In genomic region chr13:103646035-103646434, GRCm38 (mm10) we compare ENCODE assay signal across 7 mouse cellular contexts.
DNase-seq lines count a peak whose midpoint lies in the region; ATAC-seq and TF ChIP-seq lines count a peak whose summit lies in the region.

No protein-coding gene starts in this region.

- no peaks in the 10 kb centered on the region for H3K9me3 ChIP-seq in intestine, postnatal 0 days (ENCODE audit: control insufficient read depth)
- H3K9me3 ChIP-seq in intestine, embryonic 15.5 days, result no peaks in the 10 kb centered on the region
- no peaks in the 10 kb centered on the region for H3K9me3 ChIP-seq in embryonic facial prominence, embryonic 10.5 days
- no peaks in the 10 kb centered on the region for H3K9me3 ChIP-seq in stomach, postnatal 0 days (ENCODE audit: control insufficient read depth, low read length)

- no peak for ATAC-seq in intestine, postnatal 0 days
- no peak for ATAC-seq in intestine, embryonic 15.5 days
- no peak for ATAC-seq in stomach, postnatal 0 days (ENCODE audit: low FRiP score, low TSS enrichment)

- H3K79me3 ChIP-seq in C2C12 (ENCODE audit: low read depth), result no peaks in the 10 kb centered on the region

- H3K9ac ChIP-seq in intestine, postnatal 0 days (ENCODE audit: low read depth, low read length), result no peak overlapping the region
- no peak overlapping the region for H3K9ac ChIP-seq in intestine, embryonic 15.5 days
- no peak overlapping the region for H3K9ac ChIP-seq in stomach, postnatal 0 days (ENCODE audit: low read length)

- H3K27ac ChIP-seq in intestine, postnatal 0 days (ENCODE audit: low read depth, low read length), result no peak overlapping the region
- no peak overlapping the region for H3K27ac ChIP-seq in intestine, embryonic 15.5 days
- no peak overlapping the region for H3K27ac ChIP-seq in embryonic facial prominence, embryonic 10.5 days (replicated peaks)
- H3K27ac ChIP-seq in stomach, postnatal 0 days (replicated peaks), result no peak overlapping the region

- TF ChIP-seq EP300 in stomach, postnatal 0 days (optimal IDR thresholded peaks at IDR 0.05), result no peak

- no peak overlapping the region for H3ac ChIP-seq in C2C12 (ENCODE audit: control insufficient read depth, insufficient read length, low read depth)

- no peaks in the 10 kb centered on the region for H3K27me3 ChIP-seq in intestine, postnatal 0 days (replicated peaks; ENCODE audit: control insufficient read depth, insufficient read depth, low read length)
- H3K27me3 ChIP-seq in intestine, embryonic 15.5 days (replicated peaks), result no peaks in the 10 kb centered on the region
- no peaks in the 10 kb centered on the region for H3K27me3 ChIP-seq in C2C12 (ENCODE audit: control insufficient read depth, insufficient read depth, insufficient read length)
- no peaks in the 10 kb centered on the region for H3K27me3 ChIP-seq in embryonic facial prominence, embryonic 10.5 days (replicated peaks; ENCODE audit: low read depth, poor library complexity, severe bottlenecking)
- H3K27me3 ChIP-seq in stomach, postnatal 0 days (ENCODE audit: control insufficient read depth, insufficient read depth, low read length), result no peaks in the 10 kb centered on the region

- DNase-seq in 416B (ENCODE audit: low read depth), result peak; percentile 44
- DNase-seq in embryonic facial prominence, embryonic 10.5 days (ENCODE audit: low spot score), result peak; percentile 21
- DNase-seq in stomach, postnatal 0 days (ENCODE audit: low spot score), result no peak
- DNase-seq in gastrocnemius, adult 18-20 months (ENCODE audit: low spot score), result no peak

- no peaks in the 10 kb centered on the region for H3K79me2 ChIP-seq in C2C12 (ENCODE audit: control insufficient read depth, insufficient read depth)

- no peaks in the 10 kb centered on the region for H3K36me3 ChIP-seq in intestine, postnatal 0 days (ENCODE audit: control insufficient read depth, insufficient read depth)
- no peaks in the 10 kb centered on the region for H3K36me3 ChIP-seq in intestine, embryonic 15.5 days
- no peaks in the 10 kb centered on the region for H3K36me3 ChIP-seq in C2C12 (ENCODE audit: control insufficient read depth, insufficient read depth)
- H3K36me3 ChIP-seq in embryonic facial prominence, embryonic 10.5 days (replicated peaks), result no peaks in the 10 kb centered on the region
- H3K36me3 ChIP-seq in stomach, postnatal 0 days (ENCODE audit: control insufficient read depth, insufficient read depth, low read length), result no peaks in the 10 kb centered on the region

- H3K4me3 ChIP-seq in intestine, postnatal 0 days (ENCODE audit: low read depth, low read length), result no peak overlapping the region
- H3K4me3 ChIP-seq in intestine, embryonic 15.5 days (replicated peaks), result no peak overlapping the region
- no peak overlapping the region for H3K4me3 ChIP-seq in C2C12 (ENCODE audit: insufficient read depth, poor library complexity, severe bottlenecking)
- no peak overlapping the region for H3K4me3 ChIP-seq in embryonic facial prominence, embryonic 10.5 days
- no peak overlapping the region for H3K4me3 ChIP-seq in stomach, postnatal 0 days (ENCODE audit: low read depth, low read length)

- H3K4me2 ChIP-seq in intestine, postnatal 0 days (replicated peaks; ENCODE audit: low read depth), result no peak overlapping the region
- no peak overlapping the region for H3K4me2 ChIP-seq in intestine, embryonic 15.5 days (replicated peaks)
- no peak overlapping the region for H3K4me2 ChIP-seq in stomach, postnatal 0 days (replicated peaks; ENCODE audit: low read depth)

- no peaks in the 10 kb centered on the region for H3K4me1 ChIP-seq in intestine, postnatal 0 days (replicated peaks; ENCODE audit: control insufficient read depth, insufficient read depth, low read length)
- H3K4me1 ChIP-seq in intestine, embryonic 15.5 days (replicated peaks), result no peaks in the 10 kb centered on the region
- H3K4me1 ChIP-seq in embryonic facial prominence, embryonic 10.5 days, result peaks cover 10% of the 10 kb centered on the region
- no peaks in the 10 kb centered on the region for H3K4me1 ChIP-seq in stomach, postnatal 0 days (replicated peaks; ENCODE audit: control insufficient read depth, insufficient read depth)

- WGBS in intestine, postnatal 0 days, result 27% methylated on average over 4 of the region's 4 CpGs
- WGBS in intestine, embryonic 15.5 days, result 39% methylated on average over 4 of the region's 4 CpGs
- 34% methylated on average over 4 of the region's 4 CpGs for WGBS in embryonic facial prominence, embryonic 10.5 days
- 31% methylated on average over 4 of the region's 4 CpGs for WGBS in stomach, postnatal 0 days

- peak; percentile 81 for TF ChIP-seq CTCF in intestine, postnatal 0 days (IDR thresholded peaks at IDR 0.05; ENCODE audit: low read depth)
- peak; percentile 24 for TF ChIP-seq CTCF in C2C12 (IDR thresholded peaks at IDR 0.05; ENCODE audit: control insufficient read depth, insufficient read depth, insufficient read length)
- peak; percentile 80 for TF ChIP-seq CTCF in stomach, postnatal 0 days (IDR thresholded peaks at IDR 0.05; ENCODE audit: low read depth)

TF ChIP-seq in C2C12, 6 proteins besides CTCF, POLR2A, EP300 and RAD21:
- TF ChIP-seq MYOG (IDR thresholded peaks at IDR 0.05; ENCODE audit: control insufficient read depth, extremely low read depth, insufficient read length) (no peak), MAX (IDR thresholded peaks at IDR 0.05) (no peak), FOSL1 (IDR thresholded peaks at IDR 0.05; ENCODE audit: insufficient read depth, low read length, poor library complexity, severe bottlenecking) (no peak), USF1 (IDR thresholded peaks at IDR 0.05; ENCODE audit: low read depth) (no peak), CEBPB (IDR thresholded peaks at IDR 0.05; ENCODE audit: low read depth) (no peak), MYOD1 (IDR thresholded peaks at IDR 0.05; ENCODE audit: control insufficient read depth, insufficient read length, low read depth) (no peak)

Comparison
In these comparisons a context has a peak if more than half of its experiments do, and no peak if none do; other contexts are left out.
1. CTCF ChIP-seq: peak in every context shown above with its lines; median percentile 81 in intestine, postnatal 0 days; 80 in stomach, postnatal 0 days; 24 in C2C12.
2. DNase-seq: peak in 416B (single experiment) and embryonic facial prominence, embryonic 10.5 days (single experiment); none in stomach, postnatal 0 days (single experiment) and gastrocnemius, adult 18-20 months (single experiment).